Mouse (Mus musculus) Patski (cell line): ENCODE data around the gene Lilr4b. TPM values are rescaled to one million over a fixed set of nuclear protein-coding genes. Genes with fewer than 3 reads are reported as not detected.
"Not testable (repeated sequence)": the region's sequence is repeated elsewhere in the genome, so short reads cannot be mapped to it uniquely, and the experiment has no call there.

Experiments used
- ATAC-seq: fragments of 100-300 bp; one replicate; pipeline ENCODE4 v1.8.0; 2021
- CTCF ChIA-PET: fragments of 350-600 bp; sonication (Branson Sonifier 250); formaldehyde crosslinking; loops from one replicate; lab custom pipeline; 2022; ENCODE audit warnings: inconsistent platforms; lab: Charles Lee
- POLR2A ChIA-PET: fragments of 350-600 bp; sonication (Branson Sonifier 250); formaldehyde crosslinking; loops from one replicate; lab custom pipeline; 2022; ENCODE audit warnings: antibody characterized with exemption, inconsistent platforms; lab: Charles Lee
- DNase-seq: peaks from one replicate; pipeline ENCODE4 v3.0.0-alpha.2; 2011; ENCODE audit warnings: low read depth, low spot score
- H3K27me3 ChIP-seq: fragments of 371-371 bp; one replicate; pipeline ENCODE4 v1.5.1; 2021
- CTCF ChIP-seq: fragments of 100-300 bp; IDR thresholded peaks from one replicate; pipeline ENCODE4 v1.5.1; 2021
- in situ Hi-C: fragments of 300-500 bp; cut with MboI; formaldehyde crosslinking; loops from 3 replicates; pipeline ENCODE4 v1.11.1; 2018; ENCODE audit warnings: low pct_unique_long_range_greater_than_20kb, mixed read lengths
- polyA plus RNA-seq: library from polyadenylated mRNA; unstranded; gene quantifications from one replicate; pipeline ENCODE4 v1.2.3, GENCODE M21; 2021

The Lilr4b gene
- not detected for polyA plus RNA-seq

GRCm38 (mm10) chr10:51480397-51480796 is at the start of gene Lilr4b, which contains the start of gene Gm49339:
TSS of gene Lilr4b (plus strand) at chr10:51480632.
TSS of gene Gm49339 (plus strand) at chr10:51480612.
- H3K27me3 ChIP-seq, DNase-seq, CTCF ChIA-PET, POLR2A ChIA-PET, in situ Hi-C loops, ATAC-seq: not testable (repeated sequence)

- in situ Hi-C loops, result no loop called here
- no peak for TF ChIP-seq CTCF
- DNase-seq (no peak), ATAC-seq (no peak)
- no peaks in the 10 kb centered on the region for H3K27me3 ChIP-seq
- ChIA-PET POLR2A (no interaction called here), CTCF (interaction anchor here (1.0 kb wide), 1 partner anchor 10 kb away, joined by 4 read pairs; no protein-coding TSS in a partner anchor)
Measured at GRCm38 (mm10) chr10:51432940-51433339, 47.5 kb upstream of the Lilr4b start.

DNA sequence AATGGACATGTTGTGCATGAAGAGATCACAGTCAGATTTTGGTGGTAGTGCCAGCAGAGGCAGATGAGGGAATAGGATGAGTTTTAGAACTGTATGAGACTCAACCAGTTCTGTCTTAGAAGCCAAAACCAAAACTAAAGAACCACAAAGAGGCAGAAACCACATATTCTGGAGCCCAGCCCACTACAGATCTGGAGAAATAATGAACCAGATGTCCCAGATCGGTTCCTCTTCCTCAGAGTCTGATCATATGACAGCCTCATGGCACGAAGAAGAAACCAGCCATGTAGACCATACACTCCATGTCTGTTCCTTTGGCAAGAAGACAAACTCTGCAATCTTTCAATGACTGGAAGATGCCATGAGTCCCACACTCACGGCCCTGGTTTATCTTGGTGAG is 44.7 kb upstream of the Lilr4b start:
- DNase-seq (no peak), ATAC-seq (no peak)
- TF ChIP-seq CTCF, result no peak
- CTCF ChIA-PET, result no interaction called here
- no peaks in the 10 kb centered on the region for H3K27me3 ChIP-seq
- POLR2A ChIA-PET, result no interaction called here
- in situ Hi-C loops, result no loop called here

GRCm38 (mm10) chr10:51451610-51452009 is 28.8 kb upstream of the Lilr4b start:
- H3K27me3 ChIP-seq, result no peaks in the 10 kb centered on the region
- DNase-seq (no peak), ATAC-seq (no peak)
- no peak for TF ChIP-seq CTCF
- in situ Hi-C loops, result no loop called here
- ChIA-PET POLR2A (no interaction called here), CTCF (no interaction called here)

DNA sequence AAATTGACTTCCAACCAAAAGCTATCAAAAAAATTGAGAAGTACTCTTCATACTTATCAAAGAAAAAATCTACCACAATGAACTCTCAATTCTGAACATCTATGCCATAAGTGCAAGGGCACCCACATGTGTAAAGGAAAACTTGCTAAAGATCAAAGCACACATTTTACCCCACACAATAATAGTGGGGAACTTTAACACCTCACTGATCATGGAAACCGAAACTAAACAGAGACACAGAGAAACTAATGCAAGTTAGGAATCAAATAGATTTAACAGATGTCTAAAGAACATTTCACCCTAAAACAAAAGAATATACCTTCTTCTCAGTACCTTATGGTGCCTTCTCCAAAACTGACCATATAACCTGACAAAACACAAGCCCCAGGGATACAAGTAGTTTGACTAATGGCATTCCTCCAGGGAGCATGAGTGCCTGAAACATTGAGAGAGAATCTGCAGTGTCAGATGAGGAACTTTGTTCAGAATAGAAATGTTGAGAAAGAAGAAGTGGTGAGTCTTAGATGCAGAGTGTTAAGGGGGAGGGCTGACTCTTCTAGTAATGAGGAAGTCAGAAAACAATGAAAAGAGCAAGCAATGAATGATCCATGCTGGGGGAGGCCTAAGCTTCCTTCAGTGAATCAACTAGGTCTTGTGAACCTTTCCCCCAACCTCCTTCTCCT is 26.7 kb upstream of the Lilr4b start:
- ChIA-PET POLR2A (no interaction called here), CTCF (no interaction called here)
- no peaks in the 10 kb centered on the region for H3K27me3 ChIP-seq
- no peak for DNase-seq
- TF ChIP-seq CTCF, result no peak
- ATAC-seq, result no peak
- in situ Hi-C loops, result no loop called here

GRCm38 (mm10) chr10:51454365-51454764 is 26.1 kb upstream of the Lilr4b start:
- CTCF ChIA-PET, result no interaction called here
- in situ Hi-C loops, result no loop called here
- no peak for TF ChIP-seq CTCF
- DNase-seq, result no peak
- POLR2A ChIA-PET, result no interaction called here
- H3K27me3 ChIP-seq, result no peaks in the 10 kb centered on the region
- ATAC-seq, result no peak

DNA sequence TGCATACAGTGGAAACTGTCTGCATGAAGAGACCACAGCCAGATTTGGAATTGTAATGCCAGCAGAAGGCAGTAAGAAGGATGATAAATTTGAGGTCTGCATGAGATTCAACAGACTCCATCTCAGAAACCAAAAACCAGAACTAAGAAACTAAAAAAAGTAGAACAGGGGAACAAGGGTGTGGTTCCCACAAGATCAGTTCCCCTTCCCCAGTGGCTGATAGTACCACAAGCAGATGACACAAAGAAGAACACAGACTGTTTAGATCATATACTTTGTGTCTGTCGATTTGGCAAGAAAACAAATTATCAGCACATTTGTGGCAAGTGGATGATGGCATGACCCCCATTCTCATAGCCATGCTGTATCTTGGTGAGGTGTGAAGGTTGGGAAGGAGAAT is 24.7 kb upstream of the Lilr4b start:
- no peak for DNase-seq
- ATAC-seq, result no peak
- ChIA-PET POLR2A (no interaction called here), CTCF (no interaction called here)
- H3K27me3 ChIP-seq, result no peaks in the 10 kb centered on the region
- TF ChIP-seq CTCF, result no peak
- in situ Hi-C loops, result no loop called here

DNA sequence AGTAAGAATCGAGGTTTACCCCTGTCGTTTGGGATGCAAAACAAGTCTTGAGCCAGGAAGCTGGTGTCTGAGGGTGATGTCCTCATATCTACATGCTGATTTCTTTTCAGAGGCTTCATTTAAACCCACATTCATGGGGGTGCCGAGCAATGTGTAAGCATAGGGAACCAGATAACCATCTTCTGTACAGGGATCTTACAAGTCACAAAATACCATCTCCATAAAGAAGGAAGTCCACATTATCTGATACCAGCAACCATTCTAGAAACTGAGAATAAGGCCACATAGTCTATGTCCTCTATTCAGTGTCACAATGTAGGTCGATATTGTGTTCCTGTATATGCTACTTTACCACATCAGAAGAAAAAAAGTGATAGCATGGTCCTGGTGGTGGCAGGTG is 24.1 kb upstream of the Lilr4b start:
- no peak for TF ChIP-seq CTCF
- DNase-seq (no peak), ATAC-seq (no peak)
- ChIA-PET CTCF (no interaction called here), POLR2A (no interaction called here)
- H3K27me3 ChIP-seq, result no peaks in the 10 kb centered on the region
- in situ Hi-C loops, result no loop called here

GRCm38 (mm10) chr10:51463800-51464199 is 16.6 kb upstream of the Lilr4b start:
- ATAC-seq, in situ Hi-C loops, POLR2A ChIA-PET, DNase-seq, H3K27me3 ChIP-seq, CTCF ChIA-PET: not testable (repeated sequence)

DNA sequence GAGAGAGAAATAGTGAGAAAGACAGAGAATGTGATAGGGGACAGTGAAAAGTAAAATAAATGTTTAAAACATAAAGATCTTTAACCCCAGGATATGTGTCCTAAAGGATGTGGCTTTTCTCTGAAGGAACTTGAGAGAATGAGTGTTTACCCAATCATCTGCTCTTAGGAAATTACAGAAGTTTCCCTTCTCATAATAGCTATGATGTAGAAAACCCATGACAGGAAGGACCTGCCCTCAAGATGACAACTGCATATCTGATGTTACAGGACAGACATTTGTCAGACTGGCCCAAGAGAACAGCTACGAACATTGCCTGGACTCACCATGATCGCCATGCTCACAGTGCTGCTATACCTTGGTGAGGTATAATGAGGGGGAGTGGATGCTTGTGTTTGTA is 10.3 kb downstream of the Lilr4b start, which contains the start of gene Lilrb4a:
Lilrb4a (plus strand) TSS at position 266 of the 400 bp plus-strand sequence.
- DNase-seq, in situ Hi-C loops: not testable (repeated sequence)

GRCm38 (mm10) chr10:51520021-51520420 is 39.6 kb downstream of the Lilr4b start:
- CTCF ChIA-PET, result no interaction called here
- TF ChIP-seq CTCF, result no peak
- ATAC-seq (no peak), DNase-seq (no peak)
- POLR2A ChIA-PET, result no interaction called here
- in situ Hi-C loops, result no loop called here
- H3K27me3 ChIP-seq, result peaks cover 8% of the 10 kb centered on the region

More for the DNA sequence above, 10.3 kb downstream of the Lilr4b start, which contains the start of gene Lilrb4a:
- H3K27me3 ChIP-seq, CTCF ChIA-PET, POLR2A ChIA-PET, ATAC-seq: not testable (repeated sequence)

DNA sequence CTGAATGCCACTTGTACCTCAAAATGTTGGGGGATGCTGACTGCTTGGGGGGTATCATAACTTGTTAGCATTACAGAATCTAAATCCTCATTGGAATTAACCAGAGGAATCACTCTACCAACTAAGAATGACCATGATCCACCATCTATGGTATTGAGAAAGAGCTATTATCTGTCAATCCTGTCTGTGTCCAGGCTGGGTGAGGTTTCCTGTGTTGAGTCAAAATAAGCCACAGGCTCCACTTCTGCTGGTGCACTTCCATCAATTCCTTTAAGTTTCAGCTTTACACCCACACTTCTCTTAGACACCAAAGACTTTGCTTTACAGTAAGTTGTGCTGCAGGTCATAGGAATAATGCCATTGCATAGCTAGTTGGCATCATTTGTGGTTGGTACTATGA is 41.0 kb downstream of the Lilr4b start:
- TF ChIP-seq CTCF, result no peak
- DNase-seq (peak; percentile 7), ATAC-seq (no peak)
- CTCF ChIA-PET, result no interaction called here
- POLR2A ChIA-PET, result no interaction called here
- in situ Hi-C loops, result no loop called here
- peaks cover 8% of the 10 kb centered on the region for H3K27me3 ChIP-seq
